Comparison of ENCODE assay signal across 20 mouse cellular contexts in genomic region chr1:108255147-108255546, GRCm38 (mm10).
DNase-seq lines count a peak whose midpoint lies in the region; ATAC-seq and TF ChIP-seq lines count a peak whose summit lies in the region.
"Had no signal": no experiment of that assay in that cellular context is flagged by ENCODE, and none has a peak within 500 bp of the region (broad histone marks: within the 10 kb centered on the region; RNA-seq: fewer than 3 reads in every experiment).

No protein-coding gene starts in this region.

- no peak overlapping the region for H3K4me2 ChIP-seq in midbrain, embryonic 11.5 days

- no peak overlapping the region for H3K27ac ChIP-seq in midbrain, embryonic 11.5 days (ENCODE audit: low read depth, low read length)
- H3K27ac ChIP-seq in midbrain, embryonic 10.5 days (replicated peaks) = no peak overlapping the region
- H3K27ac ChIP-seq in MEL (ENCODE audit: control insufficient read depth, low read depth, low read length) = no peak overlapping the region
- no peak overlapping the region for H3K27ac ChIP-seq in left cerebral cortex, adult 2 months

- DNase-seq in midbrain, embryonic 11.5 days (ENCODE audit: low spot score, missing footprints) = peak; percentile 47
- no peak for DNase-seq in midbrain, embryonic 10.5 days (ENCODE audit: low spot score)
- peak; percentile 27 for DNase-seq in MEL (ENCODE audit: low read depth, low spot score)
- DNase-seq in left cerebral cortex, adult 2 months (ENCODE audit: extremely low spot score in 1 of 2, low spot score in 2 of 2) = no peak
- DNase-seq: adrenal gland, adult 2 months; adrenal gland, adult 8-10 months; adrenal gland, postnatal 10 days; adrenal gland, postnatal 14 days; adrenal gland, postnatal 25 days; adrenal gland, postnatal 36 days; B cell, adult 2 months; cerebellum, adult 11 months; cerebellum, adult 11-12 months; cerebellum, adult 18-20 months; cerebellum, adult 2 months had no signal

- no peaks in the 10 kb centered on the region for H3K9me3 ChIP-seq in midbrain, embryonic 11.5 days (ENCODE audit: control insufficient read depth, low read length)
- H3K9me3 ChIP-seq in midbrain, embryonic 10.5 days (replicated peaks) = no peaks in the 10 kb centered on the region
- no peaks in the 10 kb centered on the region for H3K9me3 ChIP-seq in MEL (replicated peaks; ENCODE audit: insufficient read depth, low read length)
- H3K9me3 ChIP-seq: G1E had no signal

- 82% methylated on average over 3 of the region's 3 CpGs for WGBS in midbrain, embryonic 11.5 days
- WGBS in midbrain, embryonic 10.5 days = 80% methylated on average over 3 of the region's 3 CpGs

- TF ChIP-seq CTCF in MEL (IDR thresholded peaks at IDR 0.05 in 2 of 3, conservative IDR thresholded peaks at IDR 0.05 in 1 of 3; ENCODE audit: control insufficient read depth in 1 of 3, insufficient read depth in 1 of 3, low read depth in 2 of 3, low read length in 3 of 3, poor library complexity in 1 of 3, severe bottlenecking in 1 of 3) = no peak
- TF ChIP-seq CTCF in left cerebral cortex, adult 2 months (IDR thresholded peaks at IDR 0.05) = no peak

- no peak overlapping the region for H3K4me3 ChIP-seq in midbrain, embryonic 11.5 days (ENCODE audit: low read depth, low read length)
- no peak overlapping the region for H3K4me3 ChIP-seq in midbrain, embryonic 10.5 days
- no peak overlapping the region for H3K4me3 ChIP-seq in MEL (ENCODE audit: control insufficient read depth in 1 of 2, insufficient read depth in 1 of 2, low read depth in 2 of 2, low read length in 2 of 2)
- H3K4me3 ChIP-seq in left cerebral cortex, adult 2 months = no peak overlapping the region

- TF ChIP-seq POLR2A in MEL (IDR thresholded peaks at IDR 0.05; ENCODE audit: control insufficient read depth in 1 of 2, insufficient read depth in 1 of 2, low read depth in 1 of 2, low read length in 2 of 2, poor library complexity in 1 of 2) = no peak

- no peak for ATAC-seq in midbrain, embryonic 11.5 days (ENCODE audit: low FRiP score)
- ATAC-seq: activated CD4-positive, CD25-positive, alpha-beta regulatory T cell, adult 4 months; CD4-positive, CD25-positive, alpha-beta regulatory T cell, adult 4 months; Patski had no signal

- intact Hi-C loops in left cerebral cortex, adult 2 months (cut with DNase I) = no loop called here

- no peaks in the 10 kb centered on the region for H3K79me2 ChIP-seq in MEL (ENCODE audit: control insufficient read depth, insufficient read depth, low read length, poor library complexity)

- no peaks in the 10 kb centered on the region for H3K27me3 ChIP-seq in midbrain, embryonic 11.5 days (ENCODE audit: control insufficient read depth, insufficient read depth, low read length)
- no peaks in the 10 kb centered on the region for H3K27me3 ChIP-seq in midbrain, embryonic 10.5 days (ENCODE audit: low read depth, poor library complexity, severe bottlenecking)
- no peaks in the 10 kb centered on the region for H3K27me3 ChIP-seq in MEL (ENCODE audit: control insufficient read depth in 1 of 2, insufficient read depth in 2 of 2, low read length in 2 of 2)
- H3K27me3 ChIP-seq: CH12.LX, Patski had no signal

- TF ChIP-seq EP300 in MEL (IDR thresholded peaks at IDR 0.05; ENCODE audit: low read depth in 1 of 2, low read length in 2 of 2) = peak; percentile 58 to 63; a peak in 3 of 4 replicates

- TF ChIP-seq RAD21 in MEL (IDR thresholded peaks at IDR 0.05; ENCODE audit: low read depth, low read length) = no peak

- H3K9ac ChIP-seq in midbrain, embryonic 11.5 days (ENCODE audit: low read length) = no peak overlapping the region
- H3K9ac ChIP-seq in MEL (ENCODE audit: control insufficient read depth, low read depth, low read length, poor library complexity, severe bottlenecking) = no peak overlapping the region

- no peaks in the 10 kb centered on the region for H3K36me3 ChIP-seq in midbrain, embryonic 11.5 days (ENCODE audit: control insufficient read depth, insufficient read depth, low read length)
- H3K36me3 ChIP-seq in midbrain, embryonic 10.5 days = no peaks in the 10 kb centered on the region
- H3K36me3 ChIP-seq in MEL (ENCODE audit: control insufficient read depth in 1 of 2, insufficient read depth in 2 of 2, low read length in 2 of 2) = peaks cover 0 to 20% of the 10 kb centered on the region in 2 experiments; a peak in 2 of 4 replicates
- H3K36me3 ChIP-seq: G1E had no signal

- no peaks in the 10 kb centered on the region for H3K4me1 ChIP-seq in midbrain, embryonic 11.5 days (ENCODE audit: control insufficient read depth, insufficient read depth, low read length)
- H3K4me1 ChIP-seq in midbrain, embryonic 10.5 days = no peaks in the 10 kb centered on the region
- peaks cover 9 to 22% of the 10 kb centered on the region in 2 experiments for H3K4me1 ChIP-seq in MEL (ENCODE audit: control insufficient read depth in 1 of 2, insufficient read depth in 2 of 2, low read length in 2 of 2)

TF ChIP-seq in MEL, 35 proteins besides CTCF, POLR2A, EP300 and RAD21:
- TF ChIP-seq ZKSCAN1 (IDR thresholded peaks at IDR 0.05; ENCODE audit: low read depth, low read length) (no peak), NELFE (IDR thresholded peaks at IDR 0.05; ENCODE audit: low read depth, low read length) (no peak), E2F4 (IDR thresholded peaks at IDR 0.05; ENCODE audit: borderline replicate concordance, low read depth, low read length) (no peak), ZMIZ1 (IDR thresholded peaks at IDR 0.05; ENCODE audit: low read depth, low read length) (no peak), USF1 (IDR thresholded peaks at IDR 0.05; ENCODE audit: low read depth, low read length) (no peak), MAZ (IDR thresholded peaks at IDR 0.05; ENCODE audit: low read depth, low read length) (no peak), GATA1 (IDR thresholded peaks at IDR 0.05; ENCODE audit: low read depth, low read length) (peak; percentile 39; the same call in 1 of the 2 replicates), KAT2A (conservative IDR thresholded peaks at IDR 0.05; ENCODE audit: low read depth, low read length) (no peak)
TF ChIP-seq in MEL: peak in this region for 1.

Comparison
In these comparisons a context has a peak if more than half of its experiments do, and no peak if none do; other contexts are left out.
1. DNase-seq: peak in midbrain, embryonic 11.5 days (single experiment) and MEL (single experiment); none in midbrain, embryonic 10.5 days (single experiment) and left cerebral cortex, adult 2 months (0 of 2).